Mouse (Mus musculus): ENCODE data around the gene Ethe1.

GRCm38 (mm10) chr7:24547534-24548036 is 39.8 kb upstream of the Ethe1 start:
- TF ChIP-seq USF1 (IDR thresholded peaks at IDR 0.05; ENCODE audit: low read depth) = no peak
- no peak for TF ChIP-seq MYOD1 (IDR thresholded peaks at IDR 0.05; ENCODE audit: control insufficient read depth in 1 of 3, insufficient read length in 2 of 3, low read depth in 2 of 3)
- no peak for TF ChIP-seq CEBPB (IDR thresholded peaks at IDR 0.05; ENCODE audit: insufficient read depth, poor library complexity, severe bottlenecking)
- TF ChIP-seq E2F4 (IDR thresholded peaks at IDR 0.05; ENCODE audit: insufficient read depth) = no peak

Measured in myocyte (in vitro differentiated cells).